Mouse (Mus musculus): ENCODE results near the gene Ces1e. TPM values are rescaled to one million over a fixed set of nuclear protein-coding genes. Genes with fewer than 3 reads are reported as not detected.

Gene Ces1e
- polyA plus RNA-seq (2017; shearing (Covaris generic)) = not detected

GRCm38 (mm10) chr8:93229446-93229845, at the start of gene Ces1e:
Ces1e (minus strand) TSS chr8:93229619.

DNA sequence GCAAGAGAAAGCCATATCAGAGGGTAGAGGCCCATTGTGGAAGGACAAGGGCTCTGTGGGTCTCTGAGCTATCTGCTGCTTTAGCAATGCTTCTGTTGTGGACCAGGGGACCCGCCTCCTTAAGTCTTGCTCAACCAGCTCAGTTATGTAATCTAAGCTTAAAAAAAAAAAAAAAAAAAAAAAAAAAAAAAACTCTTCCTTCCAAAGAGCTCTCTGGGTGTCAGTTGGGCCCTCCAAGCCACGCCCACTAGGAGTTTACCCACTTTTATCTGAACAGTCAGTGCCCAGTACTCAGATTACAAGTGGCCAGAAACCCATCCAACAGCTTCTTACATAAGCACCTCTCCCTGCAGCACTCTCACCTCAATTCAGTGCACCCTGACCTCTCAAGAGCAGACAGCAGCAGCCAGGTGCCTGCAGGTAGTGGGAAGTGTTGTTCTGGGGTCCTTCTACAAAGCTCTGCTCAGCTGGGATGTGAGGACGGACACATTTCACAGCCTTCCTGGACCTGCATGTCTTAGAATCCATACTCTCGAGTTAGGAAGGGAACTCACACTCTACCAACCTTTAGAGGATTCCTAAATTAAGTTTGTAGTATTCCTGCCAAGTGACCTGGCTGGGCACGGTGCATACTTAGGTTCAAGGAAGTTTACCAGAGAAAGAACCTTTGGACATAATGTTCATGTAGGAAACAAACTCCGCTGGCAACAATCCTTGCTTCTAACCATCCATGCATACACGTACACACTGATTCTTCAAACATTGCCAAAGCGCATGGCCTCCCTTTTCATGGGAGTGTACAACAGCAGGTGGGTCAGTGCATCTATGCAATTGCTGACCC, 31.5 kb downstream of the Ces1e start, which contains the start of gene Ces1d:
Ces1d (minus strand) TSS at position 154 of the 841 bp plus-strand sequence.

Other genes with a start within 250 kb of the Ces1e start
- gene Ces1a, start 181.4 kb downstream of the Ces1e start, polyA plus RNA-seq (2017; shearing (Covaris generic)) = not detected
- not detected for gene Ces1b, start 149.6 kb downstream of the Ces1e start, polyA plus RNA-seq (2017; shearing (Covaris generic))
- not detected for gene Ces1c, start 98.3 kb downstream of the Ces1e start, polyA plus RNA-seq (2017; shearing (Covaris generic))
- gene Ces1d, start 31.8 kb downstream of the Ces1e start, polyA plus RNA-seq (2017; shearing (Covaris generic)) = not detected
- gene Ces1f, start 50.1 kb upstream of the Ces1e start, polyA plus RNA-seq (2017; shearing (Covaris generic)) = not detected
- not detected for gene Ces1g, start 107.7 kb upstream of the Ces1e start, polyA plus RNA-seq (2017; shearing (Covaris generic))
- gene Ces1h, start 150.1 kb upstream of the Ces1e start, polyA plus RNA-seq (2017; shearing (Covaris generic)) = not detected